ENCODE assay signal across 8 mouse cellular contexts in genomic region chr9:97297538-97297937, GRCm38 (mm10).
DNase-seq lines count a peak whose midpoint lies in the region.

No protein-coding gene starts in this region.

- DNase-seq in layer of hippocampus, adult 11-12 months (ENCODE audit: low spot score) = peak; percentile 71
- no peak for DNase-seq in layer of hippocampus, adult 9-10 months (ENCODE audit: low spot score)
- DNase-seq in cerebellum, postnatal 10 days = peak; percentile 69 to 71
- DNase-seq in frontal cortex, postnatal 36 days (ENCODE audit: low spot score in 2 of 2) = peak; percentile 31 to 73
- DNase-seq in left cerebral cortex, postnatal 4 days = peak; percentile 42
- peak; percentile 23 for DNase-seq in right cerebral cortex, postnatal 4 days
- no peak for DNase-seq in spleen, postnatal 10 days (ENCODE audit: low spot score in 2 of 2)
- DNase-seq in adipocyte (ENCODE audit: low spot score) = no peak

- intact Hi-C loops in left cerebral cortex, postnatal 4 days (cut with DNase I) = loop anchor here (5.0 to 10.0 kb wide), 2 partner anchors 735 to 1247 kb away; partner anchors contain the start of gene Clstn2

Comparison
In these comparisons a context has a peak if more than half of its experiments do, and no peak if none do; other contexts are left out.
1. DNase-seq: peak in layer of hippocampus, adult 11-12 months (single experiment), cerebellum, postnatal 10 days (2 of 2), frontal cortex, postnatal 36 days (2 of 2), left cerebral cortex, postnatal 4 days (single experiment) and right cerebral cortex, postnatal 4 days (single experiment); none in layer of hippocampus, adult 9-10 months (single experiment), spleen, postnatal 10 days (0 of 2) and adipocyte (single experiment).